Comparison of ENCODE assay signal across 9 mouse cellular contexts in the genomic region with DNA sequence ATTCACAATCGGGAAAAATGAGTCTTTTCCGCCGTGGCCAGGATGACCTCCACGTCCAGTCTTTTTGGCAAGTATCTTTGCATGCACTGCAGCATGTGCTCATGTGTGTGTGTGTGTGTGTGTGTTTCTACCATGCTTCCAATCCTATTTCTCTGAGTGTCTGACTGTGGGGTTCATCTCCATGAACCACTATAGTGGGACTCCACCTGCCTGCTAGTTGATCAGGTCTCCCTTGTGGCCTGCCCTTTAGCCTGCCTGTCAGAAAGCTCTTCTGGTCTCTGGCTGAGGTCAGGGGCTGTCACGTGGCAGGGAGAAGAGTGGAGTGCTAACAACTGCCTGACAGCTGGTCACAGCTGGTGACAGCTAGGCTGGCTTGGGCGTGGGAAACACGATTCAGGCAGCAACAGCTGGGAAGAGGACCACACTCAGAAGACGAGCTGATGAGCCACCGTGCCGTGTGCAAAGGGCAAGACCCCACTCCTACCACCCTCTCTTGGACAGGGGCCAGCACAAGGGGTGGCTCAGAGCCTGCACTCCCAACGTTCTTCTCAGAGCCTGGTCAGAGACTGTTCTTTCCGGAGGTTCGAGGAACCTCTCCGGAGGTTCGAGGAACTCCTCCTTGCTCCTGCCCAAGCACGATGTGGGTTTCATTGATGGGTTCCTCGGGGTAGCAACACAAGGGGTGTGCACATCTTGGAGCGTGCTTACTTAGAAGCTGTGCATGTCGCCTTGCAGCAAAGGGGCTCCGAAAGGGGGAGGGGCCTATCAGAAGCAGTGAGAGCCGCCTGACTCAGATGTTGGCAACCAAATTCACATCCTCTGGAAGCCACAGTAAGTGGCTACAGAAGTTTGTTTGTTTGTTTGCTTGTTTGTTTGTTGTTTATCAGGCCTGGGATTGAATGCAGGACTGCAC. TPM values are rescaled to one million over a fixed set of nuclear protein-coding genes. Genes with fewer than 3 reads are reported as not detected.
A peak's percentile ranks its signal among the peaks of the same experiment; 100 is the strongest.
DNase-seq lines count a peak whose midpoint lies in the region; ATAC-seq and TF ChIP-seq lines count a peak whose summit lies in the region.
"Had no signal": no experiment of that assay in that cellular context is flagged by ENCODE, and none has a peak within 500 bp of the region (broad histone marks: within the 10 kb centered on the region; RNA-seq: fewer than 3 reads in every experiment).

No protein-coding gene starts in this region.

- intact Hi-C loops in heart, postnatal 25 days (cut with DNase I) = no loop called here

- H3ac ChIP-seq in C2C12 (ENCODE audit: control insufficient read depth, insufficient read length, low read depth) = no peak overlapping the region

- no peak for TF ChIP-seq CTCF in C2C12 (IDR thresholded peaks at IDR 0.05; ENCODE audit: control insufficient read depth, insufficient read depth, insufficient read length)

- no peak for ATAC-seq in monocyte, adult 5-6 weeks (replicated peaks; ENCODE audit: insufficient number of reproducible peaks, low FRiP score, low TSS enrichment, poor library complexity, severe bottlenecking)
- ATAC-seq: Patski had no signal

- DNase-seq in embryo, embryonic 11 days = peak; percentile 61
- peak; percentile 69 for DNase-seq in heart, postnatal 25 days (ENCODE audit: low spot score)
- DNase-seq in kidney, postnatal 4 days = peak; percentile 85 to 91
- DNase-seq in lung, postnatal 4 days = peak; percentile 67 to 91
- DNase-seq in cerebellum, adult 9-10 months = no peak
- no peak for DNase-seq in left cerebral cortex, adult 9 months (ENCODE audit: low spot score in 2 of 2)

- H3K79me3 ChIP-seq in C2C12 (ENCODE audit: low read depth) = no peaks in the 10 kb centered on the region

- no peaks in the 10 kb centered on the region for H3K79me2 ChIP-seq in C2C12 (ENCODE audit: control insufficient read depth, insufficient read depth)

- H3K27me3 ChIP-seq in C2C12 (ENCODE audit: control insufficient read depth, insufficient read depth, insufficient read length) = no peaks in the 10 kb centered on the region
- H3K27me3 ChIP-seq: Patski had no signal

- H3K36me3 ChIP-seq in C2C12 (ENCODE audit: control insufficient read depth, insufficient read depth) = no peaks in the 10 kb centered on the region

- H3K4me3 ChIP-seq in C2C12 (ENCODE audit: insufficient read depth, poor library complexity, severe bottlenecking) = no peak overlapping the region

TF ChIP-seq in C2C12, 6 proteins besides CTCF, POLR2A, EP300 and RAD21:
- TF ChIP-seq MYOG (IDR thresholded peaks at IDR 0.05; ENCODE audit: control insufficient read depth, extremely low read depth, insufficient read length) (no peak), MAX (IDR thresholded peaks at IDR 0.05) (no peak), USF1 (IDR thresholded peaks at IDR 0.05; ENCODE audit: low read depth) (peak; percentile 32), MYOD1 (IDR thresholded peaks at IDR 0.05; ENCODE audit: control insufficient read depth, insufficient read length, low read depth) (peak; percentile 91)

RNA-seq across cellular contexts. Expression of gene Mycn, which starts 53.6 kb away (rescaled TPM):
- polyA plus RNA-seq in C2C12 (2012; fragmentation: generic; extraction: Trizol) = 0.06 TPM
- 1 to 10 TPM; 4.9 to 5.9 TPM for total RNA-seq in heart, postnatal 25 days (2021)
- not detected in 3 replicates for total RNA-seq in monocyte, adult 5-6 weeks (2017)

Comparison
In these comparisons a context has a peak if more than half of its experiments do, and no peak if none do; other contexts are left out.
1. DNase-seq: peak in embryo, embryonic 11 days (single experiment), heart, postnatal 25 days (single experiment), kidney, postnatal 4 days (2 of 2) and lung, postnatal 4 days (2 of 2); none in cerebellum, adult 9-10 months (single experiment) and left cerebral cortex, adult 9 months (0 of 2).